Mouse (Mus musculus): ENCODE measurements around the gene Ptprr. TPM values are rescaled to one million over a fixed set of nuclear protein-coding genes. Genes with fewer than 3 reads are reported as not detected.

Gene Ptprr
- polyA plus RNA-seq, 1 experiment from 2014 or later = 0.20 TPM

DNA sequence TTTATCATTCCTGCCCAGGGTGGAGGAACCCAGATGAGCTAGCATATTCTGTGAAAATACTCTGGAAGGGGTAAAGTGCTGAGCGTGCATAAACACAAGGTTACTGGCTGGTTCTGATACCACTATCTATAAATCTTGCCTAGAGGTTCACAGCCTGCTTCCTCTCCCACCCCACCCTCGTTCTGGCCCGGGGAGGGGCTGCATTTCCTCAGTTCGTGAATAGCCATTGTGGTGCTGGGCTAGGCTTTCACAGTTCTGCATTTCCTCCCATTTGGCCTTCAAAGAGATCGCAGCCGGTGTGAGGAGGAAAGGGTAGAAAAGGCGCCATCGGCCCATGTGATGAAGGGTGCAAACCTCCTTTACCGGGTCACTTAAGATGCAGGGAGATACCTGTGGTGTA, 270.1 kb downstream of the Ptprr start:
- DNase-seq (ENCODE audit: low spot score) (no peak), ATAC-seq (ENCODE audit: insufficient number of reproducible peaks, low FRiP score, low TSS enrichment, low read depth) (no peak)
- 32% methylated on average over 9 of the region's 9 CpGs for WGBS
- Histone ChIP-seq H3K4me2 (ENCODE audit: low read depth, severe bottlenecking) (no peak overlapping the region), H3K9me3 (ENCODE audit: control insufficient read depth, low read length) (no peaks in the 10 kb centered on the region), H3K36me3 (ENCODE audit: control insufficient read depth, insufficient read depth, low read length) (no peaks in the 10 kb centered on the region), H3K9ac (ENCODE audit: low read length) (no peak overlapping the region), H3K27me3 (ENCODE audit: control insufficient read depth, insufficient read depth, low read length) (no peaks in the 10 kb centered on the region), H3K4me1 (ENCODE audit: control insufficient read depth, insufficient read depth, low read length) (no peaks in the 10 kb centered on the region), H3K4me3 (ENCODE audit: low read depth, low read length) (no peak overlapping the region), H3K27ac (replicated peaks; ENCODE audit: low read depth, low read length) (no peak overlapping the region)

DNA sequence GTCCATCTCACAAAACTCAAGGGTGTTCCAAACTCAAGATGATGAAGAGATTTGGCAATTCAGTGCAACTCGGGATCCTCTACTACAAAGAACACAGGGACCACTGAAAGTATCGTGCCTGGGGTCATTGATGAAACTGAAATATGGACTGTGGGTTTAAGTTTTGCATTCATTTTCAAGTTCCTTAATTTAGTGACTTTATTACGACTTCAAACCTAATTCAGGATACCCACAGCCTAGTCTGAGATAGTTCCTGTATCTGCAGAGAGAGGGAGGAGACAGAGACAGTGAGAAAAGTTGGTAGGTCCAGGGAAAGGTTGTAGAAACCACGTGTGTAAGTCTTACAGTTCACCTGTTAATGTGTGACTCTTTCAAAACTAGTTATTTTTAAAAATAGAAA, 272.5 kb downstream of the Ptprr start:
- Histone ChIP-seq H3K27ac (replicated peaks; ENCODE audit: low read depth, low read length) (no peak overlapping the region), H3K4me3 (ENCODE audit: low read depth, low read length) (no peak overlapping the region), H3K36me3 (ENCODE audit: control insufficient read depth, insufficient read depth, low read length) (no peaks in the 10 kb centered on the region), H3K4me2 (ENCODE audit: low read depth, severe bottlenecking) (no peak overlapping the region), H3K9ac (ENCODE audit: low read length) (no peak overlapping the region), H3K9me3 (ENCODE audit: control insufficient read depth, low read length) (no peaks in the 10 kb centered on the region), H3K4me1 (ENCODE audit: control insufficient read depth, insufficient read depth, low read length) (no peaks in the 10 kb centered on the region), H3K27me3 (ENCODE audit: control insufficient read depth, insufficient read depth, low read length) (no peaks in the 10 kb centered on the region)
- ATAC-seq (ENCODE audit: insufficient number of reproducible peaks, low FRiP score, low TSS enrichment, low read depth) = no peak
- DNase-seq (ENCODE audit: low spot score) = no peak
- WGBS = 93% methylated on average over 4 of the region's 4 CpGs

DNA sequence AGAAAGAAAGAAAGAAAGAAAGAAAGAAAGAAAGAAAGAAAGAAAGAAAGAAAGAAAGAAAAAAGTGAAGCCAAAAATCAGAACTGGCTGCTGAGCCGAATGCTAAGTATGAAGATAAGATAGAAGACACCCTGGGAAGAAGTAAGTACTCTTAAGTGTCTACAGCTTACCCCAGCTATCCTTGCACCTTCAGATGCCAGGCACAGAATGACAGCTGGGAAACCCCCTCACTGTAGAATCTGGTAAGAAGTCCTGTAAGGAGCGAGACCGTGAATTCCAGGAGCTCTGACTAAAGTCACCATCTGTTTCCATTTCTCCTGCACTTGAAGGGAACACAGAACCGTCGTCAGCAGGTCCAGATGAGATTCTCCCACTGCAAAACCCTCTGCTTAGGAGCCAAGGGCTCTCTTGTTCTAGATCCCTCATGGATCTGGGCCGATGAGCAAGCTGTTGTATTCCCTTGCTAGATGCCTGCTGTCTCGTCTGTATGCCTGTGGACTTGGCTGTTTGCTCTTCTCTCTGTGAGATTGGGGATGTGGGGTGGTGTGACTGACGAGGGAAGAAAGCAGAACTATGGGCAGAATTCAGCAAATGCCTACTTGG, 273.2 kb downstream of the Ptprr start:
- Histone ChIP-seq H3K4me1 (ENCODE audit: control insufficient read depth, insufficient read depth, low read length) (no peaks in the 10 kb centered on the region), H3K27ac (replicated peaks; ENCODE audit: low read depth, low read length) (no peak overlapping the region), H3K36me3 (ENCODE audit: control insufficient read depth, insufficient read depth, low read length) (no peaks in the 10 kb centered on the region), H3K9me3 (ENCODE audit: control insufficient read depth, low read length) (no peaks in the 10 kb centered on the region), H3K4me2 (ENCODE audit: low read depth, severe bottlenecking) (no peak overlapping the region), H3K4me3 (ENCODE audit: low read depth, low read length) (no peak overlapping the region), H3K27me3 (ENCODE audit: control insufficient read depth, insufficient read depth, low read length) (no peaks in the 10 kb centered on the region), H3K9ac (ENCODE audit: low read length) (no peak overlapping the region)
- WGBS = 53% methylated on average over 8 of the region's 8 CpGs
- ATAC-seq (ENCODE audit: insufficient number of reproducible peaks, low FRiP score, low TSS enrichment, low read depth) (no peak), DNase-seq (ENCODE audit: low spot score) (no peak)

DNA sequence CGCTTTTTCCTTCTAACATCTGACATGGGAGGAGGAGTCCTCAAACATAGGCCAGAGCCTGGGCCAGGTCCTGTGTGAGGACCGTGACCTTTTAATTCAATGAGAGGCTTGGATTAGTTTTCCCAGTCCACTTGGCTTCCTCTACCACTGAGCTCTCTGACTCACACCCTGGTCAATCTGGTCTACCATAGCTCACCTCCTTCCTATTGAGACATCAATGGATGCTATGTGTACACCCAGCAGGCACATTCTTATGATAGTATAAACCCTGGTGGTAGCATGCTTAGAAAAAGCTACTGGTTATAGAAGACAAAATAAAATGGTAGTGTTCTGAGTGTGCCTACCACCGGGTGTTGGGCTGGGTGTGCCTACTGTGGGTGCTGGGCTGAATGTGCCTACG, 278.4 kb downstream of the Ptprr start:
- Histone ChIP-seq H3K4me1 (ENCODE audit: control insufficient read depth, insufficient read depth, low read length) (0 out of 2 replicates have a peak, but pooled peaks cover 2% of the 10 kb centered on the region), H3K36me3 (ENCODE audit: control insufficient read depth, insufficient read depth, low read length) (no peaks in the 10 kb centered on the region), H3K9me3 (ENCODE audit: control insufficient read depth, low read length) (no peaks in the 10 kb centered on the region), H3K27me3 (ENCODE audit: control insufficient read depth, insufficient read depth, low read length) (peaks cover 8% of the 10 kb centered on the region), H3K4me3 (ENCODE audit: low read depth, low read length) (no peak overlapping the region), H3K27ac (replicated peaks; ENCODE audit: low read depth, low read length) (no peak overlapping the region), H3K4me2 (ENCODE audit: low read depth, severe bottlenecking) (no peak overlapping the region), H3K9ac (ENCODE audit: low read length) (no peak overlapping the region)
- no peak for DNase-seq (ENCODE audit: low spot score)
- no peak for ATAC-seq (ENCODE audit: insufficient number of reproducible peaks, low FRiP score, low TSS enrichment, low read depth)
- 95% methylated on average over 4 of the region's 4 CpGs for WGBS

DNA sequence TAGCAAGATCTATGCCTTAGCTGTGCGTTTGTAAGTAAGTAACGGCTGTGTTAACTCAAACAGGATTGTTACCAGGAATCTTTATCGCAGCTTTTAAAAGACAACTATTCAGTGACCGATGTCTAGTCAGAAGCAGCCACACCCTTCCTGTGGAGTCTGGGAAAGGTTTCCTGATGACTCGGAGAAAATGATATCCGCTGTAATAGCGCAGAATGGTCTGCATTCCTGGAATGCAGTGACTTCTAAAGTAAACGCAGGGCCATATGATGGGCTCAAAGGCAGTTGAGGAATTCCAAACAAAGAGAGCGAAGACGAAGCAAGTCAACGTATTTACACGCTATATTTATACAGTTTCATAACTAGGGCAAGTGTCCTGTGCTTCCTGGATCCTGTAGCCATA, 279.8 kb downstream of the Ptprr start:
- 85% methylated on average over 12 of the region's 12 CpGs for WGBS
- no peaks in the 10 kb centered on the region for H3K9me3 ChIP-seq (ENCODE audit: control insufficient read depth, low read length)
- H3K4me2 ChIP-seq (ENCODE audit: low read depth, severe bottlenecking) = no peak overlapping the region
- H3K27ac ChIP-seq (replicated peaks; ENCODE audit: low read depth, low read length) = no peak overlapping the region
- H3K27me3 ChIP-seq (ENCODE audit: control insufficient read depth, insufficient read depth, low read length) = peaks cover 14% of the 10 kb centered on the region
- H3K36me3 ChIP-seq (ENCODE audit: control insufficient read depth, insufficient read depth, low read length) = no peaks in the 10 kb centered on the region
- no peak overlapping the region for H3K9ac ChIP-seq (ENCODE audit: low read length)
- no peak overlapping the region for H3K4me3 ChIP-seq (ENCODE audit: low read depth, low read length)
- H3K4me1 ChIP-seq (ENCODE audit: control insufficient read depth, insufficient read depth, low read length) = 0 out of 2 replicates have a peak, but pooled peaks cover 3% of the 10 kb centered on the region
- DNase-seq (ENCODE audit: low spot score) (no peak), ATAC-seq (ENCODE audit: insufficient number of reproducible peaks, low FRiP score, low TSS enrichment, low read depth) (no peak)

DNA sequence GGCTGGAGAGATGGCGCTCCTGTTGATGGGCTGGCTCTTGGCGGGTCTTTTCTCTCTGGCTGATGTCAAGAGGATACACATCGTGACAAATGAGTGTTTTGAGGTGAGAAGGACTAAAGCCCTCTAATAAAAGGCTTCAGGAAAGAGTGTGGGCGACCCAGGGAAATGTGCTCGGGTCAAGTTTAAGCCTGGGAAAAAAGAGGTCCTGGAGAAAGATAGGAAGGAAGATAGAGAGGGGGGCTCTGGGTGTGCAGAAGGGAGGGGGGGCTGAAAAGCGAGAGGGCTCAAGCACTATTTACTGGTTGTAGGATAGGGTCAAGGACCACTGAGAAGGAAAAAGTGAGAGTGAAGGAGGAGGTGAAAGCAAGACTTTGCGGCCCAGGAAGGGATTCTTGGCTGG, 282.8 kb downstream of the Ptprr start:
- 7% methylated on average over 7 of the region's 7 CpGs for WGBS
- ATAC-seq (ENCODE audit: insufficient number of reproducible peaks, low FRiP score, low TSS enrichment, low read depth) (no peak), DNase-seq (ENCODE audit: low spot score) (no peak)
- Histone ChIP-seq H3K9ac (ENCODE audit: low read length) (peak overlapping the region; percentile 58), H3K4me1 (ENCODE audit: control insufficient read depth, insufficient read depth, low read length) (0 out of 2 replicates have a peak, but pooled peaks cover 3% of the 10 kb centered on the region), H3K36me3 (ENCODE audit: control insufficient read depth, insufficient read depth, low read length) (no peaks in the 10 kb centered on the region), H3K9me3 (ENCODE audit: control insufficient read depth, low read length) (no peaks in the 10 kb centered on the region), H3K4me2 (ENCODE audit: low read depth, severe bottlenecking) (peak overlapping the region; percentile 95), H3K27ac (replicated peaks; ENCODE audit: low read depth, low read length) (no peak overlapping the region), H3K4me3 (ENCODE audit: low read depth, low read length) (peak overlapping the region; percentile 42), H3K27me3 (ENCODE audit: control insufficient read depth, insufficient read depth, low read length) (peaks cover 14% of the 10 kb centered on the region)

DNA sequence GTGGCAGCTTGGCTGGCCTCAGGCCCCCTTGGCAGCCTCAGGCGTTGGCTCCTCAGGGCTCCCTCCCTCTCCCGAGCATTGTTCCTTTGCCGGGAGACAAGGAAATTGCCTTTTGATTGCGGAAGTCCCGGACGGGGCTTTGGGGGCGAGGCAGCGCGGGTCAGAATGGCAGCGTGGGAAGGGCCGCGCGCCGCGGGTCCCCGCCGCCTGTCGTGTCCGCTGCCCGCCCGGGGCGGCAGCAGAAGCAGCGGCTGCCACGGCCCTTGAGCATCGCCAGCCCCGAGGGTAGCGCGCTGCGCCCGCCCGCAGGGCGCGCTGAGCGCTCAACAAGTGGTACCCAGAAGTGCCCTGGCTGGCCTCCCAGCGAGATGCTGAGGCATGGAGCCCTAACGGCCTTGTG, 283.2 kb downstream of the Ptprr start:
- Histone ChIP-seq H3K9me3 (ENCODE audit: control insufficient read depth, low read length) (no peaks in the 10 kb centered on the region), H3K4me1 (ENCODE audit: control insufficient read depth, insufficient read depth, low read length) (0 out of 2 replicates have a peak, but pooled peaks cover 3% of the 10 kb centered on the region), H3K27me3 (ENCODE audit: control insufficient read depth, insufficient read depth, low read length) (peaks cover 14% of the 10 kb centered on the region), H3K36me3 (ENCODE audit: control insufficient read depth, insufficient read depth, low read length) (no peaks in the 10 kb centered on the region), H3K9ac (ENCODE audit: low read length) (peak overlapping the region; percentile 58), H3K27ac (replicated peaks; ENCODE audit: low read depth, low read length) (no peak overlapping the region), H3K4me3 (ENCODE audit: low read depth, low read length) (peak overlapping the region; percentile 42), H3K4me2 (ENCODE audit: low read depth, severe bottlenecking) (peak overlapping the region; percentile 95)
- DNase-seq (ENCODE audit: low spot score) (peak; percentile 58), ATAC-seq (ENCODE audit: insufficient number of reproducible peaks, low FRiP score, low TSS enrichment, low read depth) (no peak)
- WGBS = under 1% methylated on average over 36 of the region's 36 CpGs

DNA sequence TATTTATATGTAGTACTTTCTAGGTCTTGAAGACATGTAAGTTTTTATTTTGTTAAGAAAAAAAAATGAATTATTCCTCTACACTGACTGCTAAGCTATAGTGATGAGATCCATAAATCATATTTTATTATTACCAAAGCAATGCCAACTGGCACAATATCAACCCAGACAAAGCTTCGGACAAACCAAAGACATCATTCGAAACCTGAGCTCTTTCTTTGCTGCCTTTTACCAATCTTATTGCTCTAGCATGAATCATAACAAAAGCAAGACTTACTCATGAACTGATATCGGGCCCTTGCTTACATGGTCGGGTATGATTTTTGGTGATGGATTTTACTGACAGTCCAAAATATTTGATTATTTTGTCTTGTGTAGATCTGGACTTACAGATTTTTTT, 286.3 kb downstream of the Ptprr start:
- Histone ChIP-seq H3K9ac (ENCODE audit: low read length) (no peak overlapping the region), H3K9me3 (ENCODE audit: control insufficient read depth, low read length) (no peaks in the 10 kb centered on the region), H3K27me3 (ENCODE audit: control insufficient read depth, insufficient read depth, low read length) (peaks cover 14% of the 10 kb centered on the region), H3K4me3 (ENCODE audit: low read depth, low read length) (no peak overlapping the region), H3K27ac (replicated peaks; ENCODE audit: low read depth, low read length) (no peak overlapping the region), H3K36me3 (ENCODE audit: control insufficient read depth, insufficient read depth, low read length) (no peaks in the 10 kb centered on the region), H3K4me2 (ENCODE audit: low read depth, severe bottlenecking) (no peak overlapping the region), H3K4me1 (ENCODE audit: control insufficient read depth, insufficient read depth, low read length) (0 out of 2 replicates have a peak, but pooled peaks cover 3% of the 10 kb centered on the region)
- ATAC-seq (ENCODE audit: insufficient number of reproducible peaks, low FRiP score, low TSS enrichment, low read depth) (no peak), DNase-seq (ENCODE audit: low spot score) (no peak)
- WGBS = 90% methylated on average over 4 of the region's 4 CpGs

DNA sequence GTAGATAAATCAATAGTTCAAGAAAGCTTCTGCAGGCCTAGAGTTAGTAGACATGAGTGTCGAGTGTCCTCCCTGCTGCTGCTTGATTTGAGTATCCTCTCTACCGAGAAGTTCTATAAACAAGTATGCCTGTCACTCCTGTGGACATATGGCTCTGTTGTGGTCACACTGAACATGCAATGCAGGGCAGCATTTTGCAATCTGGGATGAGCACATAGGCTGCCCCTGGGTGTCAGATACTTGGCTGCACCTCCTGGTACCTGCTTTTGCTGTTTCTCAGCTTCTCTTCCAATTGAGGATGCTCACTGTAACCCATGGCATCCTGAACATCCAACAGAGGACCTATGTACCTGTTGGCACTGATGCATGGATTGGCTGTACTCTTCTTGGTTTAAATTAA, 291.4 kb downstream of the Ptprr start:
- ATAC-seq (ENCODE audit: insufficient number of reproducible peaks, low FRiP score, low TSS enrichment, low read depth) = no peak
- Histone ChIP-seq H3K4me2 (ENCODE audit: low read depth, severe bottlenecking) (no peak overlapping the region), H3K36me3 (ENCODE audit: control insufficient read depth, insufficient read depth, low read length) (no peaks in the 10 kb centered on the region), H3K9me3 (ENCODE audit: control insufficient read depth, low read length) (no peaks in the 10 kb centered on the region), H3K4me1 (ENCODE audit: control insufficient read depth, insufficient read depth, low read length) (no peaks in the 10 kb centered on the region), H3K9ac (ENCODE audit: low read length) (no peak overlapping the region), H3K4me3 (ENCODE audit: low read depth, low read length) (no peak overlapping the region), H3K27me3 (ENCODE audit: control insufficient read depth, insufficient read depth, low read length) (no peaks in the 10 kb centered on the region), H3K27ac (replicated peaks; ENCODE audit: low read depth, low read length) (no peak overlapping the region)
- DNase-seq (ENCODE audit: low spot score) = no peak
- WGBS = 72% methylated on average over 2 of the region's 2 CpGs

All from limb, embryonic 11.5 days (tissue).